Mouse (Mus musculus): ENCODE data around the gene Colgalt2. TPM values are rescaled to one million over a fixed set of nuclear protein-coding genes. Genes with fewer than 3 reads are reported as not detected.
"Not testable (repeated sequence)": the region's sequence is repeated elsewhere in the genome, so short reads cannot be mapped to it uniquely, and the experiment has no call there.

The Colgalt2 gene
- total RNA-seq, 2 experiments from 2014 or later: 3.0 to 3.2 TPM

DNA sequence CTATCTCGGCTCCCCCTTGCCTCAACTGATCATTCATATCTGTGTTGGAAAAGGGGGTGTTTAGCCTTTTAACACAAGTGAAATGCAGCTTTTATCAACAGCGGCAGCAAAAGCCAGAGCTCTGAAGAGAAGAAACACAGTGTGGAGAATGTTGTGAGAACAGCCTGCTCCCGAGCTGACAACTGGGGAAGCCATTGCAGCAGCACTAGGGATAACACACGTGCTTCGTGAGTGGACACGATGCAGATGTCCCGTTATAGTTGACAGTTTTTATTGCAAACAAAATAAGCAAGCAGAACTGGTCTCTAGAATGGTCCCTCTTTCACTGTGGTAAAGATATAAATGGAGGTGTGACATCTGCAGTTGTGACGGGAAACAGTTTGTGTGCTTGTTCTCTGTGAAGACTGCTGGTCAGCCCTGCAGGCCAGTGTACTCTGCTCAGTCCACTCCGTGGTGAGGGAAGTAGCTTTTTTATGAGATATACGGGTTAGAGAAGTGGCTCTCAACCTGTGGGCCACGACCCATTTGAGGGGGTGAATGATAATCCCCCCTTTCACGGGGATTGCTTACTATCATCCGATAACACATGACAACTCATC is 16.8 kb downstream of the Colgalt2 start:
- peak in 1 of 2 experiments; percentile 25 for DNase-seq

DNA sequence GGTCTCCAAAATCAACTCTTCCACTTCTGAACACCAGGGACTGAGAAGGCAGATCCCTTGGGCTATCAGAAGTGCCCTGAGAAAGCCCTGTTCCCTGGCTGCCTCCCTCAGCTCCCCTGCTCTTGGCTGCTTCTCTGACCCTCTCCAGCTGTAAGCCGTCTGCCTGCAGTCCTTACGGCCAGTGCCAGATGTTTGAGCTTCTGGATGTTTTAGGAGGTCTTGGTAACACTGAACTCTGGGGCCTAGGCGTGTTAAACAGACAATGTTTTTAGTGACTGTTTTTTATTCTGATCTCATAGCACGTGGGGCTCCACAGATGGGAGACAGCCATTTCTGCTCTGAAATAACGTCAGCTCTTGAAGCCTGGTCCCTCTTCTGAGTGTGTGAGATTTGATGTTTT is 18.0 kb downstream of the Colgalt2 start:
- DNase-seq: peak; percentile 43 to 73

DNA sequence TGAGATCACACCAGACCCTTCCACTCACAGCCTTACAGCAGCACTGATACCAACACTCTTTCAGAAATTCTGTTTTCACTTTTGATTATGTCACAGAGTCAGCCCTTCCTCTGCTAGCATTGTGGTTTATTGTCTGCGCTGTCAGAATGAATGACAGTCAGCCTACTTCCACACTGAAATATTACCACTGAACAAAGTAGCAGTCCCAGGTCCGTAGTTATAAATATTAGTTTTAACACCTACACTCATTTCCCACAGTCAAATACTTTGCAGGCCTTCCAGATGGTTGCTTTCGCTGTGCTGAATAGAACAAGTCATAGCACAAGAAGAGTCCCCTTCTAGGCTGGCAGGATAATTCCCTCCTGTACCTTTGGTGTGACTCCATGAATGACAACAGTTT is 22.7 kb downstream of the Colgalt2 start:
- no peak for DNase-seq

DNA sequence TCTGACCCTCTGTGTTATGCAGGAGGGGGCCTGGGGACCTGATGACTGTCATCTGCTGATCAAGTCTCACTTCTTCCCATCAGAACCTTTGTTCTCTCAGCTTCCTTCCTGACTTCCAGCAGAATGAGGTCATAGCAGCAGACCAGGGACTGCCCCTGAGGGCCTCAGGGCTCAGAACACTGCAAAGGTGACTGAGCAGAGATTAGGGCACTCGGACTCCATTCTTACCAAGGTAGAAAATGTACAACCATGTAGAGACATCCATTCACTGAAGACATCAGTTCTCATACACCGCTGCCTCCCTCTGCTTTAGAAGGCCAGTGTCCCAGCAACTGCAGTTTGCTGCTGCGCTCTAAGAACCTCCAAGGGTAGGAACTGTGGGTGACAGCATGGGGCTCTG is 23.4 kb downstream of the Colgalt2 start:
- peak in 1 of 2 experiments; percentile 38 for DNase-seq

DNA sequence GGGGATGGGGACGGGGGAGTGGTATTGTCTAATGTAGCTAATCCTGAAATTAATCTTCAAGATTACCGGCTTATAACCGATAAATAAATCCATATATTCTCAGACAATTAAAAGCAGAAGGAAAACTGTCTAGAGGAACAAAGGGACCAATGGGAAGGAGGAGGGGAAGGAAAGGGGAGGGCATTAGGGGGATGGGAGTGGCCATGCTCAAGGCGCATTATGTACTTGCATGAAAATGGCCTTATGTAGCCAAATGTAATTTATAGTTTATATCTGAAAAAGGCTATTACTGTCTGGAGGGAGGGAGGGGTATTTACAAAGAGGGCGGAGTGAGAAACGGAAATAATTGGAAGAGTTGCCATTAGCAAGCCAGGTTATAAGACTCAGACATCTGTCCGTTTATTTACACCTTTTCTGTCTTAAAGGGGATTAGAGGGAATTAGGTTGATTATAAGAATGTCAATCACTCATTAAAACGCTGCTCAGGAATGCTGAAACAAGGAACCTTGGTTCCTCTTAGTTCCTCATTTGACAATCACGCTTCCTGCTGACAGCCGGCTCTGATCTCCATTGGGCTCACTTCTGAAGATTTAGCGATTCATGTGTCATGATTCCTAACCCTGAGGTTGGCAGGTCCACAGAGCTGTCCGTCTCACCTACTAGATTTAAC is 28.4 kb downstream of the Colgalt2 start:
- no peak for DNase-seq

DNA sequence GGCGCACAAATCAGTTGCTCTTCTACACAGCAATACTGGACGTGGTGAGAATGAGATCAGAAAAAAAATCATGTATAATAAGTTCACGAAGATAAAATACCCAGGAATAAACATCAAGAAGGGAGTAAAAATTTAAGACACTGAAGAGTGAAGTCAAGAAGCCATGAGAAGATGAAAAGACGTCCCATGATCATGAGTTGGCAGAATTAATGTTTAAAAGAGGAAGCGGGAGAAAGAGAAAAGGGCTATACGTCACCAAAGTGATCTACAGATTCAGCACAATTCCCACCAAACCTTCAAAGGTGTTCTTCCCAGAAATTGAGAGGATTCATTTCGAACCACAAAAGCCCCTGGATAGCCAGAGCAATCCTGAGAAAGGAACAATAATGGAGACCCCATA is 30.2 kb downstream of the Colgalt2 start:
- DNase-seq: no peak

DNA sequence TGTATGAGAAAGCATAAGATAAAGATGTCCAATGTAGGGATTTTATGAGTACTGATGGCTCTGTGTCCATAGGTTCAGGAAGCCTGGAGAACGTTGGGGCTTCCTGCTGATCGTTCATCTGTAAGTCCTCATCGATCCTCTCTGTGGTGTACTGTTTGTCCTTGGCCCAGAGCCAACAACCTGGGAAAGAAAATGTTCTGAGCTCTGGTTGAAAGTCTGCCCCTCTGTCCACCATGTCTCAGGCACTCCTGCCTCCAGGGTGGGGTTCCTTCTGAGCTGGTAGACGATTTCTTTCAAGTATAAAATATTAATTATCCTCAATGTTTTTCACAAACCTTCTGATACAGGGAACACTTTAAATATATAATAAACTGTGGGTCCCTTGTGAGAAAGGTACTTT is 34.5 kb downstream of the Colgalt2 start:
- no peak for DNase-seq

DNA sequence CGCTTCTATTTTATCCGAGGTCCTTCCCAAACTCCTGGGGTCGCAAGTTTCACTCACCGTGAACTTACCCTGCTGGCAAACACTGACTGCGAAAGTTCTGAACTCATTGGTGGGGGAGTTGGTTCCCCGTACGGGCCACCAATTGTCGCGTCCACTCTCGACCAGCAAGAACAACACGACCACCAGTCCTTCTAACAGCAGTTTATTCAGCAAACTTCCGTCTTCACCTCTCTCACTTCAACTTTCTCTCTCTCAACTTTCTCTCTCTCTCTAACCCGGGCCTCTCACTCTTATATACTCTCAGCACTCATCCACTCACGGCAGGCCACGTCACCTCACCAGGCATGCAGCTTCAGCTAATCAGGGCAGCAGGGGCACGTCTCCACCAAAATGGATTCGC is 37.9 kb downstream of the Colgalt2 start:
- not testable (repeated sequence) for DNase-seq

DNA sequence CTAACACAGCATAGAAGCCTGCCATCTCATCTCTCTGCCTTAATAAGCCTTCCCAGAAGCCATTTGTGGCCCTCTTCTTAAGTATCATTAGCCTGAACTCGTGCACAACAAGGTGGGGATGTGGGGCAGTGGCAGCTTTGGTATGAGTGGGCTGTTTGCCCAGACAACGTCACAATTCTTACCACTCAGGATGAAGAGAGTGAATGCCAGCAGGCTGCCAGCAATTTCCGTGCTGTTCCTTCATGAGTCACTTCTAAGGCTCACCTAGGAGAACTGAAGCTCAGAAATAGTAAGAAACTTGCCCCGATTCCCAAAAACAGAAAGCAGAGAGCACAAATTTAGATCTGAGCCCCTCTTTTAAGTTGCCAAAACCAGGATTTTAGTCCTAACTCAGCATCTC is 39.8 kb downstream of the Colgalt2 start:
- DNase-seq: no peak

DNA sequence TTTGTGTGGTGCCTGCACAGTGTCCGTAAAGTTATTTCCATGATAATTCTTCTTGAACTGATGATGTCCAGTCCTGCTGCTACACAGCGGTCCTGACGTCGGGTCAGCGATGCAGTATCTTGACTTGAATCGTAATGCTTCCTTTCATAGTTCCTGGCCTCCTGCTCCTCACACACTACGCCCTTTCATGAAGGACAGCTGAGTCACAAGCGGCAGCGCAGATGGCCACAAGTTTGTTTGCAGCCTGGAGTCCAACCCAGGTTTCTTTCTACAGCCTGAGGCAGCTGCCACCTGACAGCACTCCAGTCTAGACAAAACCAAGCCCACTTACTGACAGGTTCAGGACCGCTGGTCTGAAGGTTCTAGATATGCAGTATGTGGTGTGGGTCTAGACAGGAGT is 40.2 kb downstream of the Colgalt2 start:
- no peak for DNase-seq

DNA sequence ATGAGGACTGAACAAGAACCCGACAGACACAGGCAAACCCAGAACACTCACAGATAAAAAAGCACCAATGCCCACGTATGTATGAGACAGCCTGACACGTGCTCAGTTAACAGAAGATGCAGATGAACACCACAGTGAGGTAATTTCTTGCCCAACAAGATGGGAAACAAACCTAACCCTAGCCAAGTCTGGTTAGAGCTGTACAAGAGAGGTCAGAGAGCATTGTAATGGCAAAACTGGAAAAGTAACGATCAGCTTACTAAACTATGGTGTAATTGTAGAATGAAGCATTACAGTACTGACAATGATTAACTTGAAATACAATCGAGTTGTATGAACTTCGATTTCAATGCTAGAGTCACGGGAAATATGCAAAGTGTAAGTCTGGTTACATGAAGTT is 45.0 kb downstream of the Colgalt2 start:
- DNase-seq: no peak

DNA sequence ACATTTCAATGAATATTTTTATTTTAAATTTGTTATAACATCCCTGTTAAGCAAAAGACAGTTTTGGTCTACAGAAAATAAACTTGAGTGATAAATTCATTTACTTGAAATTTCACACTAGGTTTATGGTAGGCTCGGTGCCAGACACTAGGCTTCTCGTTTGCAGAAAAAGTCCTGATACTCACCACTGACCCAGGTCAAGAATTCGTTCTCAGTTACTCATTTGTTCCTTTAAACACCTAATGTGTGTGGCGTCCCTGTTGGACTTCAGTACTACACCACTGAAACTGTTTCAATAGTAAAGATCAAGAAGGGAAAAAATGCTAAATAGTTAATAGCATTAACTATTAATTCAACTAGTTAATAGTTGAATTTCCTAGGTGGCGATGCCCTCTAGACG is 46.3 kb downstream of the Colgalt2 start:
- no peak for DNase-seq

DNA sequence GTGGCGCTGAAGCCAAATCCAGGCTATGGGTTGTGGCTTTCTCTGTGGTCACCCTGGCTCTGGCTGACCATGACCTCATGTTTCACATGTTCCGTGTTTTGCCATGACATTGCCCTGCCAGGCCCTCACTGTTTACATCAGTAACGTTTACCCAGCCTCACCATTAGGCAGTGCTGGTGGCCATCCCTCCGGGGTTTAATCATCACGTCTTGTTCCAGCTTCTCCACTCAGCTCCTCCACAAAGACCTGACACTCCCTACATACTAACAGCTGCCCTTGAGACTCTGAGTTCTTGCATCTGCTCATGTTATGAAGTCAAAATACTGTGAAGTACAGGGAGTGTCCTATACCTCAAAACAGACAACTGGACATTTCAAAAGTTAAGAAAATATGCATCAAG is 54.9 kb downstream of the Colgalt2 start:
- peak; percentile 38 to 52 for DNase-seq

DNA sequence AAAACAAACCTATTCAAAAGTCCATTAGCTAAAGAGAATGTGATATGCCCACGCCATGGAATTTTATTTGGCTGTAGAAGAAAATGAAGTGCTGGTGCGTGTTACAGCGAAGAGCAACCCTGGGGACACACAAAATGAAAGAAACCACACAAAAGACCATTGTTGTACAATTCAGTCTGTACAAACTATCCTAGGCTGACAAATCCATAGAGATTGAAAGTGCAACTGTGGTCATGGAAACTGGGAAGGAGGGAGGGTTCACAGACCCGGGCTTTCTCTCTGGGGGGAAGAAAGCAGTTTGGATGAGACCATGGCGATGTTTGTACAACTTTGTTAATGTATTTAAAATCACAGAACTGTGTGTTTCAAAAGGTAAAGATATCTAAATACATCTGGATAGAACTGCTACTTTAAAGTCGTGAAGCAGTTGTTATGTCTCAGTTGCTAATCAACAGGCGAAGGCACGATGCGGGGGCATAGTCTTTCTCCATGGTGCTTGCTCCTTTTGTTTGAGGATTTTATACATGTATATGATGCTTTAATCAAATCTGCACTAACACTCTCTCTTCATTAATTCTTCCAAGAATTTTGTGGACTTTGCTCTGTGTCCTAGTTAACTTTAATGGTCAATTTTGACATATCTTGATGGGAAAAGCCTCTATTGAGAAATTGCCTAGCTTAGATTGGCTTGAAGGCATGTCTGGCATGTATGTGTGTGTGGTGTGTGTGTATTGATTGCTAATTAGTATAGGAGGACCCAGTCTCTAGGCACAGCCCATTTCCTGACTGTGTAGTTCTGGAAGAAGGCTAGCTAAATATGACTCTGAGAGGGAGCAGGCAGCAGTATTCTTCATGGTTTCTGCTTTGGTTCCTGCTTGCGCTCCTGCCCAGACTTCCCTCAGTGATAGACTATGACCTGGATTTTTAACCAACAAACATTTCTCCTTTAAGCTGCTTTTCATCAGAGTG is 55.9 kb downstream of the Colgalt2 start:
- DNase-seq: no peak

DNA sequence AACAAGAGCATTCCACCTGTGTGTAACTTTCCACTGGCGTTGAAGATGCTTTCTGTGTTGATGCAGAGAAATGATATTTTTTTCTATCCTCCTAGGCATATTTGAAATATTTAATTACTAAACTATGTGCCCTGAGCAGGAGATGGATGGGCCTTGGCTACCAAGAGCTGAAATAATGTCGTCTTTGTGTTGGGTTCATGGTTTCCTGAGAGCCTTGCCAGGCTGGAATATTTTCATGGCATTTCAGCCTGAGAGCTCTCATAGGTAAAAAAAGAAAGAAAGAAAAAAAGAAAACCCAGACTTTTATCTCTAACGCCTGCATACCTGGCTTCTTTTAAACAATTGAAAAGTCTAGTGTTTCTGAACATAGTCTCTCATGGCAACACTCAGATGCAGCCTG is 56.6 kb downstream of the Colgalt2 start:
- no peak for DNase-seq

DNA sequence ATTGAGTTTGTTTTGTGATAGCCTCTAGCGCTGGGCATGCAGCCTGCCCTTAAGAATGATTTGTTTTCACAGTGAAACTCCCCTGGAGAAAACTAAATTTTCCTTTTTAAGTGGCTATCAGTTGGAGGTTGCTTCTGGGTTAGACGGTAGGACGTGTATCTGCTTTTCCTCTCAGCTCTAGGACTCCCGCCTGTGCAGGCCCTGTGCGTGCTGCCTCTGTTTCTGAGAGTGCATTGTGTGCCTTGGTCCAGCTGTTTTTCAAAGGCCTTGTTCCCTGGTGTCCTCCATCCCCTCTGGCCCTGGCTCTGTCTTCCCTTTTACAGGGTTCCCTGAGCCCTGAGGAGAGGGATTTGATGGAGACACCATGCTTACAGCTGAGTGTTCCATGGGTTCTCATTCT is 58.0 kb downstream of the Colgalt2 start:
- no peak for DNase-seq

DNA sequence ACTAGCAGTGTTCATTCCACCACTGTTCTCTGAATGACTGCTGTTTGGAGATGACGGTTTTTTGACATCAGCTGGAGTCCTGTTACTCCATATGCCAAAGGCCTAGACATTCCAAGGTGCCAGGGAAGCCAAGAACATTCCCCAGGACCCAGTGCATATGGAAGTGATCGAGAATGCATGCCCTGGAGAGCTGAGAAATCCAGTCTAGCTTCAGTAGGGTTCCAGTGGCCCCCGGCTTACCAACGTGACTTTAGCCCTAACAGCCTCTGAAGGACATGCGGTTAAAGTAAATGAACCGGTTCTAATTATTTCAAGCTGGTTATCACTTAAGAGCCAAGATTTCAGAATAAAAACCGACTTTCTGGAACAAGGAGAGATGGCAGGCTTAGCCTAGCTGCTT is 59.4 kb downstream of the Colgalt2 start:
- DNase-seq: no peak

DNA sequence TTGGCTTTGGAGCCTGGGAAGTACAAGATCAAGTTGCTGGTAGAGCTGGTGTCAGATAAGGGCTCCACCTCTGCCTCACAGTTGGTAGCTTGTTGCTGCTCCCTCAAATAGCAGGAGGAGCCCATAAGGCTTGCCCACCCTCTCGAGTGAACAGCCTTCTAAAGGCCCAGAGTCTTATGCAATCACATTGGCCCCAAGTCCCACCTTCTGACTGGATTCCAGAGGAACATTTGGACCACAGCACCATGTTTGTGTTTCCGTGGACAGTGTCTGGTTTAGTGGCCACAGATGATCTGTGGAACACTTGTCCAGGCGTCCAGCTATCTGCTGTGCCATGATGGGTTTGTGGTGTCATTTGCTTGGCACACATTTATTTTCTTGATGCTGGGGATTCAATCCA is 61.3 kb downstream of the Colgalt2 start:
- DNase-seq: peak; percentile 40 to 44

DNA sequence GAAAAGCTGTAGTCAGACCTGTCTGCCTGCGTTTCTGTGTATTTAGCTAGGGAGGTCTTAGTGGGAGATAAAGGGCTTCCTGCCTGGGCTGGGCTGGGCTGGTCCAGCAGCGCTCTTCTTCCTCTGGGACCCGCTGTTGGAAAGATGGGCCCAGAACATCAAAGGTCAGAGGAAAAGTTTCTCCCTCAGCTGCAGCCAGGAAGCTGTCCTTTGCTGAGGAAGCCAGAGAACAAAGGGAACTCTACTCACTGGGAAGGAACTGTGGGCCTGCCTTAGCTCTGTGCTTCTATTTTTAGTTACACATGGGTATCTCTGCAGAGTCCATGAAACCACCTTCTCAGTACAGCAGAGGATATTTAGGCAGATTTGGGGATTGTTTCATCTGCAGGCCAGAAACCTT is 62.2 kb downstream of the Colgalt2 start:
- DNase-seq: peak; percentile 58 to 87

DNA sequence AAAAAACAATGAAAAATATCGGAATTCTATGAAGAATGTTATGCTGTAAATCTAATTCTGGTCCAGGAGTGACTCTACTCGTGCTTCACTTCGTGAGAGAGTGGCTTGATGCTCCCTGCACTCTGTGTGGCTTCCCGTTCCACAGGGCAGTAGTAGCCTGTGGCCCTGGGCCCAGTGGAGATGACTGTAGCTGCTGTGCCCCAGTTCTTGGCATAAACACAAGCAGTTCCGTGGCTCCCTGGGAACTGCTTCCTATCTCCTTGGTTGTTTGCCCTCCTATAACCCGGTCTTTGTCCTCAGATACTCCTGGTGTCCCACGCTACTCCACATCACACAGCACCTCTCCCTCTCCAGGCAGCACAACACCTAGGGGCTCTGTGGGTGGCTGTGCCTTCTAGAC is 62.7 kb downstream of the Colgalt2 start:
- peak; percentile 51 to 74 for DNase-seq

DNA sequence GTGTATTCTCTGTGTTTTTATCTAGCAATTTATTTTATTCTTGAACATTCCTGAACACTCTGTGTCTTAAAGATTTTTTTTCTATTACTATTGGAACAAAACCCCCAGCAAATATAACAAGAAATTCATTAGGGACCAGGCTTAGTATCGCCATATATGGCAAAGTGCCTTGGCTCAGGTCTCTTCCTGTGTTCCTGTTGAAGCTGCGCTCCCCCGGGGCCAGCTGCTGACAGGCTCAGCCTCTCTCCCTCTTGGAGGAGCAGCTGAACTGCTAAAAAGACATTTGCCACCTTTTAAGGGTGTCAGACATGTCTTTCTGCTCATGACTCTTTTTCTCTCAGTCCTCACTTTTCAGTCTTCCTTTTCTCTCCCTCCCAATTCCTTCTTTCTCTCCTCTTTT is 66.7 kb downstream of the Colgalt2 start:
- DNase-seq: peak; percentile 40 to 77

DNA sequence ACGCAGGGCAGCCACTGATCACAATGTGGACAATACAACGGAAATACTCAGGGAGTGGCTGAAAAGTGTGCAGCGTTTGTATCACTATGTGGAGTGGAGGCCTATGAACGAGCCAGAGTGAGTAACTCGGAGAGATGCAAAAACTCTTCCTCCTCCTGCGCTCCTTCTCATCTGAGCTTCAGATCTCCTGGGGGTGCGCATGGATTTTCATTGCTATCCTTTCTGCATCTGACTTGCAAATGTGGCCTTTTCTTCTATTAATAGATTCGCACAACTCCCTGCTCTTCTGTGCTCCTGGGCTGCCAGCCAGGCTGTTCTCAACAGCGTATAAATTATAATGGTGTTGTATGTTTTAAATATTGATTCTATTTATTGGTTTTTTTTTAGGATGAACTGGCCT is 68.8 kb downstream of the Colgalt2 start:
- DNase-seq: no peak

DNA sequence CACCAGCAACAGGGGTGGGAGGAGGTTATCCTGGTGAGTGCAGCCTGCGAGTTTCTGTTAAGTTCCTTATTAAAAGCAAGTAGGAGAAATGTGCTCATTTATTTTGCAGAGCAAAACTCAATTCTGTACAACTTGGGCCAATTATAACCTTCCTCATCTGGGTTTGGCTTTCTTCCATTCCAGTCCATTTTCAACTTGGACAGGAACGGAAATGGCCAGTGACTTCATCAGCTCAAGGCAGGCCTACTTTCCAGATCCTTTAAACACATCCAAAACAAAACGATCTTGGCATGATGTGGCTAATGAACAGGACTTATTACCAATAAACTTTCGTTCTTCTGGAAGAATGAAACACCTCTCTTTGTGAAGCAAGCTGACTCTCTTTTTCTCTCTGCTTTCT is 76.5 kb downstream of the Colgalt2 start:
- DNase-seq: peak; percentile 41 to 61
